Mouse (Mus musculus) layer of hippocampus, postnatal 36 days (tissue): ENCODE results near the gene Atp1a4. TPM values are rescaled to one million over a fixed set of nuclear protein-coding genes. Genes with fewer than 3 reads are reported as not detected.

Experiments
- DNase-seq, 2 experiments: peaks; one replicate each; pipeline ENCODE4 v3.0.0; 2022
- total RNA-seq, 2 experiments: library from RNA; stranded (reverse); gene quantifications; 2 replicates each; pipeline ENCODE4 v1.2.3; 2021

The Atp1a4 gene
- total RNA-seq, 2 experiments from 2014 or later, result not detected

GRCm38 (mm10) chr1:172219451-172220406 is 38.5 kb downstream of the Atp1a4 start, which contains the start of gene Casq1:
TSS of gene Casq1 (minus strand) at chr1:172219868.
- no peak for DNase-seq

- no peak for DNase-seq
These were observed 39.9 kb downstream of the Atp1a4 start for GRCm38 (mm10) chr1:172218164-172218910.

- peak; percentile 93 to 94 for DNase-seq
These were observed 41.1 kb downstream of the Atp1a4 start for GRCm38 (mm10) chr1:172217148-172217547.

GRCm38 (mm10) chr1:172214748-172215147 is 43.5 kb downstream of the Atp1a4 start:
- no peak for DNase-seq

GRCm38 (mm10) chr1:172213771-172214170 is 44.4 kb downstream of the Atp1a4 start:
- no peak for DNase-seq

- DNase-seq, result no peak
These were observed 45.4 kb downstream of the Atp1a4 start for GRCm38 (mm10) chr1:172212776-172213175.

- DNase-seq, result no peak
These were observed 51.1 kb downstream of the Atp1a4 start for GRCm38 (mm10) chr1:172207111-172207584.

GRCm38 (mm10) chr1:172206141-172206917 is 51.9 kb downstream of the Atp1a4 start, which contains the start of gene Pea15a:
TSS of gene Pea15a (minus strand) at chr1:172206804.
- peak; percentile 82 to 84 for DNase-seq

GRCm38 (mm10) chr1:172205741-172206087 is 52.5 kb downstream of the Atp1a4 start:
- DNase-seq, result no peak

- DNase-seq, result no peak
These were observed 53.1 kb downstream of the Atp1a4 start for GRCm38 (mm10) chr1:172204814-172205740.

- no peak for DNase-seq
These were observed 54.0 kb downstream of the Atp1a4 start for GRCm38 (mm10) chr1:172204033-172204813.

- no peak for DNase-seq
These were observed 54.6 kb downstream of the Atp1a4 start for GRCm38 (mm10) chr1:172203566-172203965.

- no peak for DNase-seq
These were observed 55.2 kb downstream of the Atp1a4 start for GRCm38 (mm10) chr1:172202894-172203522.

- DNase-seq, result no peak
These were observed 56.0 kb downstream of the Atp1a4 start for GRCm38 (mm10) chr1:172201967-172202880.

- peak; percentile 72 to 79 for DNase-seq
These were observed 57.3 kb downstream of the Atp1a4 start for GRCm38 (mm10) chr1:172200871-172201447.

GRCm38 (mm10) chr1:172200161-172200560 is 58.1 kb downstream of the Atp1a4 start:
- DNase-seq, result no peak

GRCm38 (mm10) chr1:172198996-172199395 is 59.2 kb downstream of the Atp1a4 start:
- no peak for DNase-seq

- DNase-seq, result peak in 1 of 2 experiments; percentile 1
These were observed 59.9 kb downstream of the Atp1a4 start for GRCm38 (mm10) chr1:172198316-172198715.
